Mouse (Mus musculus): ENCODE measurements around the gene Dnaja2.

The Dnaja2 gene

DNA sequence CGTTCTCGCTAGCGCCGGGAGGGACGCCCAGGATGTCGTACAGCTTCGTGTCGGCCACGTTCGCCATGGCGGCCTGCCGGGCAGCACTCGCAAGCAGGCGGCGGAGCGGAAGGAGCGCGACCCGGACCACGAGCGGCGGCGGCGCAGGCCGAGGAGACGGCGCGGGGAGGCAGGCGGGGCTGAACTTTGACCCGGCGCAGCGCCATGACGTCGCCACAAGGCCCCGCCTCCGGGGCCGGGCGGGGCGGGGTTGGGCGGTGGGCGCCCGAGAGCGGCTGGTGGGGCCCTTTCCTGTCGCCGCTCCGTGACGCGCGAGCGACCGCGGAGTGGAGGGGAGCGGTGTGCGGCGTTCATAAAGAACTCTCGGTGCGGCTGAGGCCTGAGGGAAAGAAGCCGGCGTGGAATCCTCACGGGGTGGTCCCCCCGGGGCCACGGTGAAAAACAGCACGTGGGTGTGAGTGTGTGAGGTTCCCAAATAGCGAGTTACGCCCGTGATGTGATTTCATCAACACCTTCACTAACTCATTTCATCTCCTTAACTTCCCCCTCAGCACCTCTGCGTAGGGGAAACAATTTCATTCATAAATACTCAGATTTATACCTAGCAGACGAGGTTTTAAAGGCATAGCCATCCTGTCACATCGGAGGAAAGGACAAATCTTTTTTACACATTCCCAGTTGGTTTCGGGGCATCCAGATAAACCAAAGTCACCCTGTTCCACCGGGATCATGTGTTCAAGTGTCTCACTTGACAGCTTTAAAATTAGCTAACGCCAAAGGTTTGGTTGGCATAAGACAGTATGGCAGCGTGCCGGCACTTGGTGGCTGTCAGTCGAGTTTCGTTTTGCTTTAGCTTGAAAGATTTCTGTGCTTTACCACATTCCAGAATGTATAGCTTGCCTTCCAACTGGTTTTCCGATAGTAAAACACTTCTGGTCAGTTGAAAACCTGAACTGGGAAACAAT lies at the start of gene Dnaja2:
Dnaja2 (minus strand) TSS at position 164 of the 965 bp plus-strand sequence.
- peak; percentile 97 for DNase-seq (ENCODE audit: low read depth)

DNA sequence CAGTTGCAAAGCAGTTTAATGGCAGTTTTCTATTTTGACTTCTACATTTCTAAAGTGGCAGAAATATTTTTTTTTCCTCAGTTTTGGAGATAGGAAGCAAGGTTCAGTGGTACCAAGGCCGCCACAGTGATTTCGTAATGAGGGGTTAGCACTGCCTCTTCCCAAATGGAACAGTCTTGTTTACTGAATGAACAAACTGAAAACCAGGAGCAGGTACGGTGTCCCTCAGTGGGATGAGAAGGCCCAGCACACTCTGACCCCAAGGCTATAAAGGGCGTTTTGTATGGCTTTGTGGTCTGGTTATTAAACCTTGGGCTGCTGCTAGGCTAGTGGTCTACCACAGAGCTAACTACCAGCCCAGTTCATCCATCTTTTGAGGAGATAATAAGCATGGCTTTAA lies 49.1 kb upstream of the Dnaja2 start:
- DNase-seq (ENCODE audit: low read depth): no peak

DNA sequence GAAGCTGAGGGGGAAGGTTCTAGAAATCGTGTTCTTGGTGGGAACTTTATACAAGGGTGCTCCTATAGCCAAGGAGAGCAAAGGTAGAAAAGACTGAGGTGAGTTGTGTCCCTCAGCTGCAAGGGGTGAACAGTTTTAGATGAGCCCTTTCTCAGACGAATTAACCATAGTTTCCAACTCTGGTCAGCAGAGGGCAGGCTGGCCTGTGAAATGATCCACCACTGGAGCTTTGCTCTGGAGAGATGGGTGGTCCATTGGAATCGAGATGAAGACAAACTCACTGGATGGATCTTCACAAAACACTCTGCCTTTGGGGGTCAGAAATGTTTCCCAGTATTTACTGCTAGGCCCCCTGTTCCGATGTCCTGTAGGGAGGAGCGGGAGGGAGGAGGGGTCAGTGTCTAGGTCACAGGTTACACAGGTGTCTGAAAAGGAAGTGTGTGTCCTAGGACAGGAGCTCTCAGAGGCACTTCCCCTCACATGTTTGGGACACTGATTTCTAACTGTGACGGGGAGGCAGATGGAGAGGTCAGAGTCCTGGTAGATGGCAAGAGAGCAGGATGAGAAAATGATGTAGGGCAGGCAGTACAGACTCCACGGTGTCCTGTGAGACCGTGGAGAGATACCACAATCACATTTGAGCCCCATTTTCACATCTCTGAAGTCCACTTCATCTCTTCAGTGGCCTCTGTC lies 48.2 kb upstream of the Dnaja2 start:
- DNase-seq (ENCODE audit: low read depth): peak; percentile 74

- no peak for DNase-seq (ENCODE audit: low read depth)
These were observed 47.6 kb upstream of the Dnaja2 start for GRCm38 (mm10) chr8:85602737-85603136.

GRCm38 (mm10) chr8:85601741-85602140 lies 46.6 kb upstream of the Dnaja2 start:
- no peak for DNase-seq (ENCODE audit: low read depth)

DNA sequence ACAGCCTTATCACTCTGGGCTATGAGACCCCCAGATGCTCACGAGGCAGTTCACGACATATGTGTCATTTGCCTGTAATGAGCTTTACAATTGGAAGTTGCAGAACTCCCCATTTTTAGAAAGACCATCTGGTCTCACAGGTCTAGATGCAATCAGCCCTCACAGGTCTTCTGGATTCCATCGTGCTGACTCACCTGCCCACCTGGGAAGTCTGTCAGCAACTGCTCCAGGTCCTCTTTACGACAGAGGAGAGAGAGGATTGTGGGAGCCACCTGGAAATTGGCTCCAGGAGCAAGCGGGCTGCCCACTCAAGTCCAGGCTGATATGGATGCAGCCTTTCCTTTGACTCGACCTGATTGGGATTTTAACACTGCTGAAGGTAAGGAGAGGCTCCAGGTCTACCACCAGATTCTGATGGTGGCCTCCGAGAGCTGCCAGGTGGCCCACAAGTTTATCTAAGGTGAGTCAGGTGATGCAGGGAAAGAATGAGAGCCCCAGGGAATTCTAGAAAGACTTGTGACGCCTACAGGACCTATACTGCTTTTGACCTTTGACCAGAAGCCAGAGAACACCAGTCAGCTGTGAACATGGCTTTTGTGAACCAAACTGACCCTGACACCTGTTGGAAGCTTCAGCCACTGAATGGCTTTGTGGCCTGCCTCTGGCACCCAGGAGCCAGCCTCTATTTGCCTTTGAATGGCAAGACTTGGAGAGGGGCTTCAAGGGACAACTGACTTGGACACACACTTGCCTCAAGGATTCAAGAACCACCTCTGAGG lies 42.5 kb upstream of the Dnaja2 start:
- DNase-seq (ENCODE audit: low read depth): no peak

GRCm38 (mm10) chr8:85595391-85595790 lies 40.2 kb upstream of the Dnaja2 start:
- no peak for DNase-seq (ENCODE audit: low read depth)

- no peak for DNase-seq (ENCODE audit: low read depth)
These were observed 39.8 kb upstream of the Dnaja2 start for GRCm38 (mm10) chr8:85594983-85595382.

- DNase-seq (ENCODE audit: low read depth): no peak
These were observed 38.2 kb upstream of the Dnaja2 start for GRCm38 (mm10) chr8:85593324-85593723.

- DNase-seq (ENCODE audit: low read depth): no peak
These were observed 36.4 kb upstream of the Dnaja2 start for GRCm38 (mm10) chr8:85591532-85591931.

- DNase-seq (ENCODE audit: low read depth): no peak
These were observed 35.1 kb upstream of the Dnaja2 start for GRCm38 (mm10) chr8:85590258-85590657.

DNA sequence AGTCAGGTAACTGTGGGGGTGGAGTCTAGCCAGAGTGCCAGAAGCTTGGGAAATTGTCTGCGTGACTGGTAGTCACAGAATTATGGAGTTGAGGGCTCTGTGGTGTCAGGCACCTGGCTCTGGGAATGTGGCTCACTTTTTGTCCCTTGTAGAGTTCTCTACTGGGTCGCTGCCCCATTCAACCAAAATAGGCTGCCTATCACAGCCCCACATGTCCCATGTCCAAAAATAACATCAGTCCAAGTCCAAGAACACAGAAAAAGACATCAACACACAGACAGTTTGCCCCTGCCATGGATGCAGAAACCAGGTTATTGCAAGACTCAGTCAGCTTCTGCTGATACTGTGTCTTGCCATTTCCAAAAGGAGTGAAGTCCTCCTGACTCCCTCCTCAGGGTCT lies 33.5 kb upstream of the Dnaja2 start:
- no peak for DNase-seq (ENCODE audit: low read depth)

GRCm38 (mm10) chr8:85577666-85578065 lies 22.5 kb upstream of the Dnaja2 start:
- no peak for DNase-seq (ENCODE audit: low read depth)

DNA sequence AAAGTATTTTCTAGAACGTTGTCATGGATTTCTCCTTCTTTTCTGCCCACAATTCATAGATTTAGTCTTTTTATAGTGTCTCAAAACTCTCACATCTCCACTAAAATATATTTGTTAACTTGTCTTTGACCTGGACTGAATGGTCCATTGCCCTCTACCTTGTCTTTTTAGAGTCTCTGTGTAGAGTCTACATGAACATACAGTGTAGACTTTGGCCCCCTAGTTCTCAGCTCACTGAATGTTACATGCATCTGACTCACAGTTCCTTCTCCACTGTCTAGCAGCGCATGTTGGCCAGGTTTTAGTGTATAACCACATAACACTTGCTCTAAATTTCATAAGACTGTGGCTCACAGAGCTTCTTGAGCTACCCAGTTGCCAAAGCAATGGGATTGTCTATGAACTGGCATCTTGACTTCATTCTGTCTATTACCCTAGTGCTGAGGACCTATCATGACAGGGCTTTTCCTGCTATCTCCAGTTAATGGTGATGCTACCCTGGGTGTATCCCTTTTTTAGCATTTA lies 18.9 kb upstream of the Dnaja2 start:
- no peak for DNase-seq (ENCODE audit: low read depth)

- no peak for DNase-seq (ENCODE audit: low read depth)
These were observed 15.3 kb upstream of the Dnaja2 start for GRCm38 (mm10) chr8:85570466-85570865.

DNA sequence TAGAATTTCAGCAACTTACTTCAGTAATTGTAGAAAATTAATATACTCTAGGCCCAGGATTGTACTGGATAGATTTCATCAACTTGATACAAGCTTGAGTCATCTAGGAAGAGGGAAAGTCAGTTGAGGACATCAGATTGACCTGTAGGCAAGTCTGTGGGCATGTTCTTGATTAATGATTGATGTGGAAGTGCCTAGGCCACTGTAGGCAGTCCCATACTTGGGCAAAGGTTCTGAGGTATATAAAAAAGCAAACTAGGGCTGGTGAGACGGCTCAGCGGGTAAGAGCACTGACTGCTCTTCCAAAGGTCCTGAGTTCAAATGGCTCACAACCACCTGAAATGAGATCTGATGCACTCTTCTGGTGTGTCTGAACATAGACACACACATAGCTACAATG lies 12.7 kb upstream of the Dnaja2 start:
- DNase-seq (ENCODE audit: low read depth): no peak

DNA sequence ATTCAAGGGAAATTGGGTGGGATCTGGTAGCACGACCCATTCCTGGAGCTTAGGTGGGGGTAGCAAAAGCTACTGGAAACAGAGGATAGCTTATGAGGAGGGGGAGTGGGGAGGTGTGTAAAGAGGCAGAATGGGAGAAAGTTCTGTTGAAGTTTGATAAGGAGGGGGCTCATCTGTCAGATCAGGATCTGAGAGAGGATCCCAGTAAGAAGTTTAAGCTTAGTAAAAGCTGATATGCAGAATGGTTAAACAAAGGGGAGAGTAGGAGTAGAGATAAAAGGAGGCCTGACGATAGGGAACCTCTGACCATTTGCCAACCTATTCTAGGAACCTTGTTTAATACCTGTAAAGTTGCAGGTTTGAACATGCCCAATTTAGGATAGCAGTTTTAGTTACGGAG lies 10.0 kb upstream of the Dnaja2 start:
- no peak for DNase-seq (ENCODE audit: low read depth)

GRCm38 (mm10) chr8:85563336-85563735 lies 8.2 kb upstream of the Dnaja2 start:
- DNase-seq (ENCODE audit: low read depth): no peak

DNA sequence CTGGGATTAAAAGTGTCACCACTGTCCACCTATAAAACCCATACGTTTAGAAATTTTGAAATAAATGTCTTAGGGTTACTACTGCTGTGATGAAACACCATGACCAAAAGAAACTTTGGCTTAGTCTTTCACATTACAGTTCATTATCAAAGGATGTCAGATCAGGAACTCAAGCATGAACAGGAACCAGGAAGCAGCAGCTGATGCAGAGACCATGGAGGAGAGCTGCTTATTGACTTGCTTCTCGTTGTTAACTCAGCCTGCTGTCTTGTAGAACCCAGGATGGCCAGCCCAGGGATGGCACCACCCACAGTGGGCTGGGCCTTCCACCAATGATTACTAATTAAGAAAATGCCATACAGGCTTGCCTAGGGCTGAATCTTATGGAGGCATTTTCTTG lies 4.8 kb upstream of the Dnaja2 start:
- DNase-seq (ENCODE audit: low read depth): no peak

DNA sequence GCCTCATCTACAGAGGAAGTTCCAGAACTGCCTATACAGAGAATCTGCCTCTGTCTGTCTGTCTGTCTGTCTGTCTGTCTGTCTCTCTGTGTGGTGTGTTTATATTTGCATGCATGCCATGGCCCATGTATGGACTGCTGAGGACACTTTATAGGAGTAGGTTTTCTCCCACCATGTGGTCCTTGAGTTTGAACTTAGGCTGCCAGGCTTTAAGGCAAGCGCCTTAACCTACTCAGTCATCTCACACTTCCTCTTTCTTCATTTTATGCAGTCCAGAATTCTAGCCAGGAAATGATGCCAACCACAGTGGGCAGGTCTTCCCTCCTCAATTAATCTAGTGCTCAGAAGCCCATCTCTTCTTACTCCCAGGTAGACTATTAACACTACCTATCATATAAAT lies 4.1 kb upstream of the Dnaja2 start:
- DNase-seq (ENCODE audit: low read depth): no peak

- DNase-seq (ENCODE audit: low read depth): no peak
These were observed 2.5 kb upstream of the Dnaja2 start for GRCm38 (mm10) chr8:85557601-85557986.

DNA sequence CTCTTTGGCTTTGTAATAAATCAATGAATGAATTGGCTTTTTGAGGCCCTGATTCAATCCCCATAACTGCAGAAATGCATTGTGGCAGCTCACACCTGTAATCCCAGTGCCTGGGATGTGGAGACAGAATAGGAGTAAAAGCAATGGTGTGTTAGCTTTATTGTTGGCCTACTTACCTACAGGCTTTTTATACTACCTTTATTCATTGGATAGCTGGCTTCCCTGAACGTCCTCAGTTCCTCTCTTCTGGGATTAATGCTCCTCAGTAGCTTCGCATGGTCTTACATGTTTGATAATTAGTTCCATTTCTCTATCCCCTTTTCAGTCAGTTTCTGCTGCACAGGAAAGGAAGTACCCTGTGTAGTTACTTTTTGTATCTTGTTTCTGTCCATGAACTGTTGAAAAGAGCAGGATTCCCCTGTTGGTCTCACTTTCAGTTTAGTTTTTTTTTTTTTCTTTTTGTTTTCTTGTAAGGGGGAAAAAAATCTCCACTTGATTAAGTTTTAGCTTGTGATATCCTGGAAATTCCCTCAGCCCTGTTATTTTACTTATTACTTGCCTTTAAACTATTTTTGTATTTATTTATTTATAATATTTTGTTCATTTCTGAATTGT lies 1.9 kb upstream of the Dnaja2 start:
- DNase-seq (ENCODE audit: low read depth): no peak
